Mouse (Mus musculus) retina, adult 2 months (tissue): ENCODE data around the gene Micu2.

Source experiments
- DNase-seq: peaks from one replicate; pipeline ENCODE4 v3.0.0-alpha.2; 2012; ENCODE audit warnings: low read depth, low spot score

Gene Micu2

GRCm38 (mm10) chr14:57894346-57894745 lies 104.7 kb downstream of the Micu2 start:
- DNase-seq, result no peak

GRCm38 (mm10) chr14:57892961-57893360 lies 106.1 kb downstream of the Micu2 start:
- no peak for DNase-seq

- DNase-seq, result peak; percentile 88
Observed at GRCm38 (mm10) chr14:57890011-57890842, 108.8 kb downstream of the Micu2 start, which contains the start of gene Zdhhc20. Zdhhc20 (minus strand) TSS chr14:57890276.

- no peak for DNase-seq
Observed at GRCm38 (mm10) chr14:57889541-57890010, 109.5 kb downstream of the Micu2 start.

GRCm38 (mm10) chr14:57887171-57887570 lies 111.9 kb downstream of the Micu2 start:
- DNase-seq, result no peak

- no peak for DNase-seq
Observed at GRCm38 (mm10) chr14:57886032-57886431, 113.0 kb downstream of the Micu2 start.

GRCm38 (mm10) chr14:57883341-57883740 lies 115.7 kb downstream of the Micu2 start:
- DNase-seq, result no peak

GRCm38 (mm10) chr14:57882720-57883119 lies 116.3 kb downstream of the Micu2 start:
- DNase-seq, result no peak

- DNase-seq, result no peak
Observed at GRCm38 (mm10) chr14:57881793-57882192, 117.3 kb downstream of the Micu2 start.

- no peak for DNase-seq
Observed at GRCm38 (mm10) chr14:57881074-57881473, 118.0 kb downstream of the Micu2 start.

GRCm38 (mm10) chr14:57877921-57878320 lies 121.1 kb downstream of the Micu2 start:
- DNase-seq, result no peak

GRCm38 (mm10) chr14:57866676-57867276 lies 132.3 kb downstream of the Micu2 start:
- no peak for DNase-seq
